Mouse (Mus musculus): ENCODE results near the gene Rpl7a.

GRCm38 (mm10) chr2:26870666-26871065 is 39.9 kb upstream of the Rpl7a start:
- TF ChIP-seq HCFC1 (IDR thresholded peaks at IDR 0.05; ENCODE audit: borderline replicate concordance, insufficient read depth, low read length) (no peak), CHD2 (IDR thresholded peaks at IDR 0.05; ENCODE audit: low read depth, low read length) (no peak)
